Mouse (Mus musculus) skeletal muscle tissue, postnatal 0 days (tissue): Measurements from ENCODE around the gene Defb47. TPM values are rescaled to one million over a fixed set of nuclear protein-coding genes. Genes with fewer than 3 reads are reported as not detected.

Experiments
- polyA plus RNA-seq: library from polyadenylated mRNA; unstranded; fragments of >200 nt; fragmentation: Nextera tagmentation; extraction: Ambion mirVana; gene quantifications from 2 replicates; pipeline ENCODE4 v1.2.1, GENCODE M21; 2015

Gene Defb47
- not detected in 2 replicates for polyA plus RNA-seq

DNA sequence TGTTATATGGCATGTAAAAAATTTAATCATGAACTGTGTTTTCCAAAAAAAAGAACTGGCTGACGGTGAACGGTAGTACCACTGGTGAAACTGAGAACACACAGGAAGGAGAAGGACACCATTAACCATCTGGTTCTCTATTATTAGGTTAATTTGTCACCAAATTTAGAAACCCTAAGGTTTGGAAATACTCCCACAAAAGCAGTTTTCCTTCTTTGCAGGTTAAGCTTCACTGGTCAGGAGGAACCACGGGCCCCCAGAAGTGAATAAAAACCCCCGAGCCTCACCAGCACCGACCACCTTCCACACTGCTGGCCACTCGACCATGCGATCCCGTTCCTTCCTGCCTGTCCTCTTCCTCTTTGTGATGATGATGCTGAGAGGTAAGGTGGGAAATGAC, at the start of gene Defb47:
Defb47 (plus strand) TSS at position 301 of the 400 bp plus-strand sequence.

DNA sequence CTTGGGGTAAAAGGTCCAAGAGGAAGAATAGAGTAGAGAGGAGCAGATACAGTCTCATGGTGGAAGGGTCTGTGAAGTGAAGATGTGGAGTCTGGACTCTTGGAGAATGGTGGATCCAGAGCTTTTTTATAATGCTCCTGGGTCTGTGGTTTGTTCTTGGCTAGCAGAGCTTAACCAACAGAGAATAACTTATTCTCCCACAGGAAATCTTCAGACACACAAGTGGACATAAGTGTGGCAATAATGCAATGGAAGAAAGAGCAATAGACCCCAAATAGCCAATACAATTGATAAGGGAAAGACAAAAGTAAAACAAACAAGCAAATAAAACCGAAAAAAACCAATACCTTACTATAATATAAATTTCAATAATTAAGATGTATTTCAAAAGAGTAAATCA, 13.5 kb upstream of the Defb47 start, which contains the start of gene Defb48:
Defb48 (minus strand) TSS at position 101 of the 400 bp plus-strand sequence.

GRCm38 (mm10) chr14:63011471-63011870, 13.6 kb downstream of the Defb47 start, which contains the start of gene Defb43:
TSS of gene Defb43 (plus strand) at chr14:63011771.

GRCm38 (mm10) chr14:63046691-63047090, 48.8 kb downstream of the Defb47 start, which contains the start of gene Defb42:
TSS of gene Defb42 (plus strand) at chr14:63046991.

GRCm38 (mm10) chr14:63049910-63050370, 52.1 kb downstream of the Defb47 start, which contains the start of gene Defb30:
TSS of gene Defb30 (minus strand) at chr14:63049960.

Other genes with a start within 250 kb of the Defb47 start
- gene Ints6, start 236.9 kb upstream of the Defb47 start, polyA plus RNA-seq: 7.8 and 10.2 TPM in 2 replicates
- gene Wdfy2, start 160.4 kb upstream of the Defb47 start, polyA plus RNA-seq: 2.9 and 3.2 TPM in 2 replicates
- not detected in 2 replicates for gene Defb48, start 13.6 kb upstream of the Defb47 start, polyA plus RNA-seq
- gene Defb43, start 13.7 kb downstream of the Defb47 start, polyA plus RNA-seq: not detected in 2 replicates
- gene Defb42, start 48.9 kb downstream of the Defb47 start, polyA plus RNA-seq: not detected in 2 replicates
- not detected in 2 replicates for gene Defb30, start 51.9 kb downstream of the Defb47 start, polyA plus RNA-seq